Mouse (Mus musculus): Measurements from ENCODE around the gene Dnmt3a. TPM values are rescaled to one million over a fixed set of nuclear protein-coding genes. Genes with fewer than 3 reads are reported as not detected.

Dnmt3a gene
- 53.2 and 59.2 TPM in 2 replicates for polyA plus RNA-seq (2015; fragmentation: Nextera tagmentation; extraction: Ambion mirVana)

GRCm38 (mm10) chr12:3805852-3806251 is at the start of gene Dnmt3a:
Gene Dnmt3a, plus strand, starts transcription at chr12:3806007.

GRCm38 (mm10) chr12:3954651-3955050 is 148.8 kb downstream of the Dnmt3a start, which contains the start of gene Pomc:
Gene Pomc, plus strand, starts transcription at chr12:3954951.

Other genes starting within 250 kb of the Dnmt3a start
- 6.6 and 6.7 TPM in 2 replicates for gene Dtnb, start 233.6 kb upstream of the Dnmt3a start, polyA plus RNA-seq (2015; fragmentation: Nextera tagmentation; extraction: Ambion mirVana)
- gene Pomc, start 148.9 kb downstream of the Dnmt3a start, polyA plus RNA-seq (2015; fragmentation: Nextera tagmentation; extraction: Ambion mirVana): 1.7 and 2.1 TPM in 2 replicates
- gene Efr3b, start 232.9 kb downstream of the Dnmt3a start, polyA plus RNA-seq (2015; fragmentation: Nextera tagmentation; extraction: Ambion mirVana): 1.5 and 1.7 TPM in 2 replicates